Mouse (Mus musculus) olfactory bulb, adult 2 months (tissue): ENCODE results near the gene Ikzf3.

ENCODE experiments used
- CTCF ChIP-seq: fragments of 200-500 bp; IDR thresholded peaks from 2 replicates; pipeline ENCODE4 v1.5.1; 2012; ENCODE audit warnings: low read depth, mild to moderate bottlenecking, low read length, moderate library complexity; ENCODE audit not compliant: insufficient read depth
- POLR2A ChIP-seq: fragments of 200-500 bp; IDR thresholded peaks from 2 replicates; pipeline ENCODE4 v1.6.1; 2012; ENCODE audit warnings: mild to moderate bottlenecking, low read depth, low read length, moderate library complexity; ENCODE audit not compliant: insufficient read depth

GRCm38 (mm10) chr11:98462255-98462654, 83.6 kb downstream of the Ikzf3 start:
- no peak for TF ChIP-seq CTCF
- no peak for TF ChIP-seq POLR2A
